Mouse (Mus musculus) neural tube, embryonic 11.5 days (tissue): ENCODE measurements around the gene Prps1l3. TPM values are rescaled to one million over a fixed set of nuclear protein-coding genes. Genes with fewer than 3 reads are reported as not detected.
A peak's percentile ranks its signal among the peaks of the same experiment; 100 is the strongest.

Source experiments
- ATAC-seq: fragments of 200-750 bp; cut with Nextera tagmentation; 2 replicates; pipeline ENCODE4 v1.8.0; 2017; ENCODE audit warnings: moderate number of reproducible peaks, mild to moderate bottlenecking, moderate TSS enrichment, moderate library complexity; ENCODE audit not compliant: insufficient read depth, low FRiP score, low TSS enrichment
- DNase-seq: peaks from one replicate; pipeline ENCODE4 v3.0.0-alpha.2; 2015; ENCODE audit warnings: low spot score
- H3K27ac ChIP-seq: fragments of 300-500 bp; sonication (generic); 2 replicates; pipeline ENCODE4 v1.5.1; 2014; ENCODE audit warnings: low read depth, mild to moderate bottlenecking, low read length
- H3K27me3 ChIP-seq: fragments of 300-500 bp; sonication (generic); 2 replicates; pipeline ENCODE4 v1.6.1; 2014; ENCODE audit warnings: mild to moderate bottlenecking, low read length, mixed read lengths; ENCODE audit not compliant: control insufficient read depth, insufficient read depth
- H3K36me3 ChIP-seq: fragments of 300-500 bp; sonication (generic); 2 replicates; pipeline ENCODE4 v1.6.1; 2014; ENCODE audit warnings: mild to moderate bottlenecking, low read length, moderate library complexity, mixed read lengths; ENCODE audit not compliant: control insufficient read depth, insufficient read depth
- H3K4me1 ChIP-seq: fragments of 300-500 bp; sonication (generic); 2 replicates; pipeline ENCODE4 v1.6.1; 2014; ENCODE audit warnings: low read length, mixed read lengths; ENCODE audit not compliant: control insufficient read depth, insufficient read depth
- H3K4me2 ChIP-seq: fragments of 300-500 bp; sonication (generic); 2 replicates; pipeline ENCODE4 v1.6.1; 2014; ENCODE audit warnings: low read depth, mild to moderate bottlenecking, moderate library complexity
- H3K4me3 ChIP-seq: fragments of 300-500 bp; sonication (generic); 2 replicates; pipeline ENCODE4 v1.5.1; 2014; ENCODE audit warnings: low read depth, low read length
- H3K9ac ChIP-seq: fragments of 300-500 bp; sonication (generic); 2 replicates; pipeline ENCODE4 v1.6.1; 2014; ENCODE audit warnings: mild to moderate bottlenecking, low read length
- H3K9me3 ChIP-seq: fragments of 300-500 bp; sonication (generic); 2 replicates; pipeline ENCODE4 v1.6.1; 2016; ENCODE audit warnings: low read length; ENCODE audit not compliant: control insufficient read depth
- WGBS: fragments of 180-500 bp; shearing (Covaris S2); extraction: QIAGEN DNeasy Blood & Tissue Kit; methylation state at CpG from one replicate; pipeline ENCODE4 v1.1.7; 2014; 5-methylcytosine and 5-hydroxymethylcytosine counted together
- polyA plus RNA-seq: library from polyadenylated mRNA; unstranded; fragments of >200 nt; fragmentation: Nextera tagmentation; extraction: Ambion mirVana; gene quantifications from 2 replicates; pipeline ENCODE4 v1.2.1, GENCODE M21; 2014

Gene Prps1l3
- polyA plus RNA-seq, 1 experiment from 2014 or later, result 64.1 TPM

DNA sequence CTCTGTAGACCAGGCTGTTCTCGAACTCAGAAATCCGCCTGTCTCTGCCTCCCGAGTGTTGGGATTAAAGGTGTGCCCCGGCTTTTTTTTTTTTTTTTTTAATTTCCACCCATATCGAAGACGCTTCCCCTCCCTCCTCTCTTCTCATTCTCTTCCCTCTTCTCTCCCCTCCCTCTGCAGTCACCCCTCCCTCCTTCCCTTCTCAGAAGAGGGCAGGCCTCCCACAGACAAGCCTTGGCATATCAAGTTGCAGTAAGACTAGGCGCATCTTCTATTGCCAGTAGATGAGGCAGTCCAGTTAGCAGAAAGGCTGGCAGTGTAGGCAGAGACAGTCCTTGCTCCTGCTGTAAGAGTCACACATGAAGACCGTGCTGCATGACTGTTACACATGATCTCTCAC lies 2.4 kb upstream of the Prps1l3 start:
- H3K9me3 ChIP-seq, result no peaks in the 10 kb centered on the region
- DNase-seq (no peak), ATAC-seq (no peak)
- WGBS, result 88% methylated on average over 4 of the region's 8 CpGs
- no peaks in the 10 kb centered on the region for H3K36me3 ChIP-seq
- H3K27ac ChIP-seq, result no peak overlapping the region
- H3K4me2 ChIP-seq, result no peak overlapping the region
- H3K9ac ChIP-seq, result no peak overlapping the region
- peaks cover 5% of the 10 kb centered on the region; the same call in 1 of the 2 replicates for H3K4me1 ChIP-seq
- H3K27me3 ChIP-seq, result no peaks in the 10 kb centered on the region
- no peak overlapping the region for H3K4me3 ChIP-seq

DNA sequence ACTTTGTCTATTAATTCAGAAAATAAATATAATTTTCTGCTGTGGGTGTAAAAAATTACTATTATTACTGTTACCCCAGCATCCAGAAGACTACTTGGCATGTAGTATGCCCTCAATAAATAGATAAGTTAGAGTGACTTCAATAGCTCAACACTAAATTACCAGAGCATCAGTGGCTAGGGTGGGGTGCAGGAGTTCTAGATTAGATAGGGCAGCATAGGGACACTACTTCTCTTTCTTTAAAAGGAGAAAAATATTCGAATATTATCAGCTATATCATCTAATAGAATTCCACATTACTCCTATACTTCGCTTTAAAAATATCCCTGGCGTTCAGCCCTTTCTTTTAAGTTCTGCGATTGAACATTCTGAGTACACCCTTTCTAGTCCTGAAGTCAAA lies 509 bp upstream of the Prps1l3 start:
- DNase-seq (no peak), ATAC-seq (peak; percentile 8; the same call in 1 of the 2 replicates)
- no peak overlapping the region for H3K27ac ChIP-seq
- H3K27me3 ChIP-seq, result no peaks in the 10 kb centered on the region
- 39% methylated on average over 4 of the region's 4 CpGs for WGBS
- H3K4me2 ChIP-seq, result peak overlapping the region; percentile 63
- no peaks in the 10 kb centered on the region for H3K9me3 ChIP-seq
- H3K9ac ChIP-seq, result peak overlapping the region; percentile 91
- no peaks in the 10 kb centered on the region for H3K36me3 ChIP-seq
- H3K4me3 ChIP-seq, result peak overlapping the region; percentile 76
- peaks cover 5% of the 10 kb centered on the region; the same call in 1 of the 2 replicates for H3K4me1 ChIP-seq

DNA sequence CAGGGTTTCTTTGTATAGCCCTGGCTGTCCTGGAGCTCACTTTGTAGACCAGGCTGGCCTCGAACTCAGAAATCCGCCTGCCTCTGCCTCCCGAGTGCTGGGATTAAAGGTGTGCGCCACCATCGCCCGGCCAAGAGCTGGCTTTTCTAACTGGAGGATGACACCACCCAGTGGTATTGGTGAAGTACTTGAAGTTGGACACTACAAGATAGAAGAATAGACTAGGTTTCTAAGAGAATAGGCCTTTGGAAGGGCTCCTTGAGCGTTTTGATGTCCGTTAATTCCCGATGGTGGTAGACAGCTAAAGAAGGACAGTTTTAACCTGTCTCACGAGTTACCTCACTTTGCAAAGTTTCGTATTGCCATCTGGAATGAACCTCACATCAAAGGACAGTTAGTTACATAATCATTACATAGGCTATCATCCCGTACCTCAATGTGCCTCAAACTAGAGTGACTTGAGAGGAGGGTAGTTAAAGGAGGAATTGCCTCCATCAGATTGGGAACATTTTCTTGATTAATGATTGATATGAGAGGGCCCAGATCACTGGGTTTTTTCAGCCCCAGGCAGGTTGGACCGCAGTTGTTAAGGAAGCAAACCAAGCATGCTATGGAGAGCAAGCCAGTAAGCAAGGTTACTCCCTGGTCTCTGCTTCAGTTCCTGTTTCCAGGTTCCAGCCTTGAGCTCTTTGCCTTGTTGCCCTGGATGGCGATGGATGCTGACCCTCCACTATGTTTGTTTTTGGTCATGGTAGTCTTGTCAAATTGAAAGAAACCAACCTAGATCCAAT lies 1.1 kb downstream of the Prps1l3 start:
- Histone ChIP-seq H3K36me3 (no peaks in the 10 kb centered on the region), H3K4me3 (peak overlapping the region; percentile 76), H3K9me3 (no peaks in the 10 kb centered on the region), H3K4me2 (peak overlapping the region; percentile 63), H3K4me1 (peaks cover 5% of the 10 kb centered on the region; the same call in 1 of the 2 replicates), H3K27ac (no peak overlapping the region), H3K9ac (no peak overlapping the region; the same call in 1 of the 2 replicates), H3K27me3 (no peaks in the 10 kb centered on the region)
- ATAC-seq (peak; percentile 16; the same call in 1 of the 2 replicates), DNase-seq (peak; percentile 32)
- WGBS, result 74% methylated on average over 14 of the region's 14 CpGs

DNA sequence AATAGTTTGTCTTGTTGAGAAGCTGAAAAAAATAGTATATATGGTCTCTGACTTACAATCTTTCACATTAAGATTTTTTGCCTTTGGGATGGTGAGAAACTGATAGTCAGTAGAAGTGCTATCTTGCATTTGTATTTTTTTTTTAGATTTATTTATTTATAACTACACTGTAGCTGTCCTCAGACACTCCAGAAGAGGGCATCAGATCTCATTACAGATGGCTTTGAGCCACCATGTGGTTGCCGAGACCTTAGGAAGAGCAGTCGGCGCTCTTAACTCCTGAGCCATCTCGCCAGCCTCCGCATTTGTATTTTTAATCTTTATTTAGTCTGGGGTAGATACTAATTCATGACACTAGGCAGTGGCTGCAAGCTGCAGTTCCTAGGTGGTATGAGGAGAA lies 3.2 kb downstream of the Prps1l3 start:
- WGBS, result 88% methylated on average over 5 of the region's 5 CpGs
- Histone ChIP-seq H3K27ac (no peak overlapping the region), H3K27me3 (no peaks in the 10 kb centered on the region), H3K4me1 (peaks cover 5% of the 10 kb centered on the region; the same call in 1 of the 2 replicates), H3K4me3 (no peak overlapping the region), H3K36me3 (peaks cover 2% of the 10 kb centered on the region; the same call in 1 of the 2 replicates), H3K4me2 (no peak overlapping the region), H3K9me3 (no peaks in the 10 kb centered on the region), H3K9ac (no peak overlapping the region)
- DNase-seq, result no peak
- ATAC-seq, result no peak

DNA sequence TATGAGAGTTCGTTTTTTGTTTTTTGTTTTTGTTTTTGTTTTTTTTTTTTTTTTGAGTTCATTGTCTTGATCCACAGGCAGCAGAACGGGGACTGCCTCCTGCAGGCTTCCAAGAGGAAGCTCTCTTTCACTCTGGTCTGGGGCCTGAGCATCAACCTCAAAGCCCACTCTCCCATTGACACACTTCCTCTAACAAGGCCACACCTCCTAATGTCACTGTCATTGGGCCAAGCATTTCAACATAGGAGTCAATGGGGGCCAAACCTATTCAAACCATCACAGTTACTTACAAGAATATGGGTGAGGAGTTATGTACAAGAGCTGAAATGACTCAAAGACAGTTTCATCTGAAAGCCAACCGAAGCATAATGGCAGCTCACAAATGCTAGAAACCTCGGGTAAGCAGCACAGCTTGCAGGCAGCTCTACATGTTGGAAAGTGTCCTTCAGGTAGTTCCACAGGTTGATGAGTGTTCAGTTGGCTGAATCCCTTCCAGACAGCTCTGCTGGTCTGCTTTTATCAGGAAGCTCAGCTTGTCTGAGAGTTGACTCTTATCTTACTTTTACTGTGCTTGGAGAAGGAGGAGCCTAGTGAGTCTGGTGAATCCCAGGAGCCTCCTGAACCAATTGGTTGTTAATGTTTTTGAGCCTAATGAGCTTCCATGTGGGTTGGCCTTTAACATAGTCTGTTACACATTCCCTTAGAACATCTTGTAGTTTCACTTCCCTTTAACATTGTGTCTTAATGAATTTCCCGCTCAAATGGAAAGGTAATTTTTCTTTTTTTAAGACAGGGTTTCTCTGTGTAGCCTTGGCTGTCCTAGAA lies 13.7 kb downstream of the Prps1l3 start:
- DNase-seq (no peak), ATAC-seq (no peak)
- H3K9me3 ChIP-seq, result no peaks in the 10 kb centered on the region
- no peak overlapping the region for H3K27ac ChIP-seq
- 90% methylated on average over 5 of the region's 5 CpGs for WGBS
- no peak overlapping the region for H3K9ac ChIP-seq
- H3K27me3 ChIP-seq, result no peaks in the 10 kb centered on the region
- H3K4me2 ChIP-seq, result no peak overlapping the region
- no peak overlapping the region for H3K4me3 ChIP-seq
- H3K4me1 ChIP-seq, result no peaks in the 10 kb centered on the region
- H3K36me3 ChIP-seq, result peaks cover 4% of the 10 kb centered on the region

DNA sequence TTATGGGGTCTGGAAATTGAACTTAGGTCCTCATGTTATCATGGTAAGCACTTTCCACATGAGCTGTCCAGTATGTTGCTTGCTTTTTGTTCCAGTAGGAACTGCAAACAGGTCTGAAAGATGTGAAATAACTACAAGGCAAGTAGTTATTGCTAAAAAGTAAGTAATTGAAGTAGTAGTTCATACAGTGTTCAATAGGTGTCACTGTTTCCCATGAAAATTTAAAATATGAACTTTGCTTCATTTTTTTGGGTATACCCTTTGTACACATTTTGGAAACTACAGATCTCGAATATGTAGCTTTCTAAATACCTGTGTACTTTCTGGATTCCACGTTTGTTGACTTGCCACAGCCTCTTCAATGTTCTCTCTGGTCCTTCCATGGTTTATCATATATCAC lies 28.4 kb downstream of the Prps1l3 start:
- no peak overlapping the region for H3K4me2 ChIP-seq
- H3K36me3 ChIP-seq, result no peaks in the 10 kb centered on the region
- no peaks in the 10 kb centered on the region for H3K27me3 ChIP-seq
- WGBS, result 63% methylated on average over 2 of the region's 2 CpGs
- no peaks in the 10 kb centered on the region for H3K4me1 ChIP-seq
- H3K4me3 ChIP-seq, result no peak overlapping the region
- no peak overlapping the region for H3K9ac ChIP-seq
- no peak overlapping the region for H3K27ac ChIP-seq
- DNase-seq (no peak), ATAC-seq (no peak)
- no peaks in the 10 kb centered on the region for H3K9me3 ChIP-seq

DNA sequence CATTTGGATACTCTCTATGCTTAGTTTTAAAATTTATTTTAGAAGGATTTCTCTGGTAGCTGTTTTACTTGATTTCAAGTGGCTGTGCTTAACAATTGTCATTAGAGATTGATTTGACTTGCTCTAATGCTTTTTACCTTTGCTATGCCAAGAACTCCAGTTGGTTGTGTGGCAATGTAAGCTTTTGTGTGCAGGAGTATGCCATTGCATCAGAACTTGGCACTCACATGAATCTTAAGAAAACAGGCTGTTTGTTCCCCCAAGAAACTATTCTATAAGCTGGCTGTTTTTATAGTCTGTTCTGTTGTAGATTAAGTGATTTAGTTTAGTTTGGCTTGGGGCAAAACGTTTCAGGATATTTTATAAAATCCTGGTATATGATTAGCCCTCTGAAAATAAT lies 45.2 kb downstream of the Prps1l3 start:
- 93% methylated on average over 1 of the region's 1 CpGs for WGBS
- no peak for ATAC-seq

DNA sequence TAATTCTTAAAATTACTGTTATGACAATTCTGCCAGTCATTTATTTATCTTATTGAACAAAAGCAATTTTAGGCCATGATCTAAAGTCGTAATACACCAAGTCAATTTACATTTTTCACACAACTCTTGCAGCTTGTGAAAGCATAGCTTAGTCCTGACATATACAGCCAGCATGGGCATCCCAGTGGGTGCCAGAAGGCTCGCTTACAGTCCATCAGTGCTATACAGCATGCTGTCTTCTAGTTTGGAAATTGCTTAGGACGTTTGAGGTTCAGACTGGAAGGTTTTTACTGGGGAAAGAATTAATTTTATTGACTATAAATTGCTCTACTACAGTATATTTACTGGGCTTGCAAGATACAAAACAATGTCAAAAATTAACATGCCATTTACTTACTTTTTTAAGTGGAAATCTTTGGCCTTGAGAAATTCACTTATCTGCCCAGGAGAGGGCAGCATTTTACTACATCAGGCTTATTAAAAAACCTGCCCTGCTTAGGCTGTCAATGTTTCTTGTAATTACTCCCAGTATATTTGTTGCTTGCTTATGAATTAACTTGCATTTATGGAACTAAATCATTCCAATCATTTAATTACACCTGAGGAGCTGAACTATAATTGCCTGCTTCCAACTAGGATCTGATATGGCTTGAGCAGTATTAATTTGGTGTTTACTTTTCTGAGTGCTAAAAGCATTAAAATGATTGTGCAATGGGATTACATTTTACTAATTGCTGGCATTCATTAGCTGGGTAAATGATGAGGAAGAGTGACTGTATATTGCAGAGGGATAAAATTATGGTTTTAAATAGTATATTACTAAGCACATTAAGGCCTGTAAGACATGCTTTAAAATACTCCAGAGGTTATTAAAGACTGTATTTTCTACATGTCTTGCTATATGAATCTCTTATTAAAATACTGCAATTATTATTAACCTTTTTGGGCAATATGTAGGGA lies 51.2 kb downstream of the Prps1l3 start:
- no peak for ATAC-seq
- 52% methylated on average over 3 of the region's 3 CpGs for WGBS
- peak; percentile 29 for DNase-seq

More for the DNA sequence above, 45.2 kb downstream of the Prps1l3 start:
- Histone ChIP-seq H3K27ac (no peak overlapping the region), H3K9ac (no peak overlapping the region), H3K9me3 (no peaks in the 10 kb centered on the region), H3K4me1 (no peaks in the 10 kb centered on the region), H3K27me3 (no peaks in the 10 kb centered on the region), H3K4me2 (no peak overlapping the region), H3K36me3 (no peaks in the 10 kb centered on the region), H3K4me3 (no peak overlapping the region)
- no peak for DNase-seq

More for the DNA sequence above, 51.2 kb downstream of the Prps1l3 start:
- H3K27me3 ChIP-seq, result no peaks in the 10 kb centered on the region
- no peaks in the 10 kb centered on the region for H3K9me3 ChIP-seq
- H3K36me3 ChIP-seq, result no peaks in the 10 kb centered on the region
- H3K4me3 ChIP-seq, result no peak overlapping the region
- no peak overlapping the region for H3K4me2 ChIP-seq
- H3K4me1 ChIP-seq, result no peaks in the 10 kb centered on the region
- no peak overlapping the region for H3K9ac ChIP-seq
- H3K27ac ChIP-seq, result no peak overlapping the region
